Mouse (Mus musculus): ENCODE results near the gene Slc25a15. TPM values are rescaled to one million over a fixed set of nuclear protein-coding genes. Genes with fewer than 3 reads are reported as not detected.
A peak's percentile ranks its signal among the peaks of the same experiment; 100 is the strongest.

Gene Slc25a15
- 7.1 and 7.2 TPM in 2 replicates for polyA plus RNA-seq (2015; fragmentation: Nextera tagmentation; extraction: Ambion mirVana)

DNA sequence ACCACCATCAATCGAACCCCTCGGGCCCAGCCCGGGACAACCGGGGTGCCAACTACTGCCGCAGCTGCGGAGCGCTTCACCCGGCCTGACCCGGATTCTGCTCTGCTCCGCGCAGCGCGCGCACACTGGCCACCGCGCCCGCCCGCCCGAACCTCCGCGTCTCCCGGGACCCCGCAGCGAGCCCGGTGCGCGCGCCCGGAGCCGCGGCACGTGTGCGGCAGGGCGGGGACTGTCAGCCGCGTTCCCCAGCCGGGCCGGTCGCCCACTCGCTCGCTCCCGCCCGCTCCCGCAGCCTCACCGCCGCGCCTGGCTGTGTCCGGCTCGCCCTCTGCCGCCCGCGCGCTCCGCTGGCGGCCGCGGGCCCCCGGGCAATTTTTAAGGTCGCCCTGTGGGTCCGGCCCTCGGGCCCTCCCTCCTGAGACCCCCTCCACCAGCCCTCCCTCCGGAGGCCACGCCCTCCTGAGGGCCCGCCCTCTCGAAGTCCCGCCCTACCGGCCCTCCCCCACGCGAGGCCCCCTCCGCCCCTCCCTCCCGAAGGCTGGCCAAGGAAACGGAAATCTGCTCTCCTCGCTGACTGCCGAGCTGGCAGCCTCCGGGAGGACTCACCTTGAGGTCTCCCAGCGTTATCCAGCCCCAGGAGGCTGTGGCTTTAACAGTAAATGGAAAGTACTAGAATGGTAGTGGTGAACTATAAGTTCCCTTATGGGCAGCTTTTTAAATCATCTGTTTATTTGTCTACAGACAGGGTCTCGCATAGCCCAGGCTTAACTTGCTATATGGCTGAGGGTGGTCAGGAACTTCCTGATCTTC is at the start of gene Slc25a15:
Gene Slc25a15, minus strand, starts transcription at position 456 of the 810 bp plus-strand sequence.
- under 1% methylated on average over 51 of the region's 77 CpGs for WGBS
- peak within 1 kb of the TSS; percentile 88 for H3K27ac ChIP-seq (ENCODE audit: low read length)
- peak within 1 kb of the TSS; percentile 76 for H3K4me3 ChIP-seq (ENCODE audit: low read depth, low read length)
- H3K4me1 ChIP-seq (ENCODE audit: control insufficient read depth, insufficient read depth, low read length): peaks cover 8% of the 10 kb centered on the region
- ATAC-seq: peak; percentile 94
- peak within 1 kb of the TSS; percentile 85 for H3K4me2 ChIP-seq (ENCODE audit: low read length)
- no peaks in the 10 kb centered on the region for H3K9me3 ChIP-seq (replicated peaks; ENCODE audit: control insufficient read depth, low read length, poor library complexity, severe bottlenecking)
- H3K27me3 ChIP-seq (ENCODE audit: control insufficient read depth, insufficient read depth, low read depth, low read length): no peaks in the 10 kb centered on the region
- H3K36me3 ChIP-seq (ENCODE audit: control insufficient read depth, insufficient read depth, low read length): 0 out of 2 replicates have a peak, but pooled peaks cover 2% of the 10 kb centered on the region
- H3K9ac ChIP-seq (ENCODE audit: low read depth, low read length): peak within 1 kb of the TSS; percentile 83

DNA sequence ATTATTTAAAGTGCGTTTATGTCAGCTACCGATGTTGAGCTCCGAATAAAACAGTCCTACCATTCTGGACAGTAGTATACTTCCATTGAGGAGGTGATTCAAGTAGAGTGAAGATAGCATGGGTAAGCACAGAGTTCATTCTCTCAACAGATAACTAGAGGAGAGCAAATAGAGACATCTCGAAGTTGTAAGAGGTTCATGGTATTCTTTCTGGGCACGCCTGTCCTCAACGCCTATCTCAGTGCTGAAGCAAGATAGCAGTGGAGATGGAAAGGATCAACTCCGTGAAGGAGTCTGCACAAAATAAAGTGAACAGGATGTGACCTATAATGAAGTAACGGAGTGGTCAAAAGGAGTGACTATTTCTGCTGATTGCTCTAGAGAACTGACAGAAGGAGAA is 13.6 kb upstream of the Slc25a15 start:
- Histone ChIP-seq H3K9me3 (replicated peaks; ENCODE audit: control insufficient read depth, low read length, poor library complexity, severe bottlenecking) (no peaks in the 10 kb centered on the region), H3K4me3 (ENCODE audit: low read depth, low read length) (peak overlapping the region; percentile 80), H3K4me2 (ENCODE audit: low read length) (peak overlapping the region; percentile 80), H3K27ac (ENCODE audit: low read length) (peak overlapping the region; percentile 9; the same call in 1 of the 2 replicates), H3K27me3 (ENCODE audit: control insufficient read depth, insufficient read depth, low read depth, low read length) (no peaks in the 10 kb centered on the region), H3K9ac (ENCODE audit: low read depth, low read length) (peak overlapping the region; percentile 81), H3K4me1 (ENCODE audit: control insufficient read depth, insufficient read depth, low read length) (peaks cover 21% of the 10 kb centered on the region), H3K36me3 (ENCODE audit: control insufficient read depth, insufficient read depth, low read length) (peaks cover 2% of the 10 kb centered on the region; the same call in 1 of the 2 replicates)
- no peak for ATAC-seq
- WGBS: 27% methylated on average over 8 of the region's 8 CpGs

DNA sequence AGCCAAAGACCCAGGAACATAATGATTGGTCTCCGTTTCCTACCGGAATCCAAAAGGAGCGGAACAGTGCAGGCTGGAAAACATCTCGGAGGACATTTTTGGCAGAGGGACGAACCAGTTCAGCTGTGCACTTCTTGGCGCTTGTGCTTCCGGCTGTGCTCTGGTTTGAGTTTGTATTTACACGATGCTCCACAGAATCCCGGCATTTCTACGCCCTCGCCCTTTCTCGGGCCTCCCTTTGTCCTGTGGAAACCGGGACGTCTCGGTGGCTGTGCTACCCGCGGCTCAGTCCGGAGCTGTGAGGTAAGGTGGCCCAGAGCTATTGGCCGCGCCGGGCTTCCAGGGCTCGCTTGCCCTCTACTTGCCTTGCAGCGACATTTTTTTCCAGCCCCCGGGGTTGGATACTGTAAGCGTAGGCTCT is 12.9 kb upstream of the Slc25a15 start, which contains the start of gene Mrps31:
Gene Mrps31, plus strand, starts transcription at position 80 of the 421 bp plus-strand sequence.
- Histone ChIP-seq H3K9me3 (replicated peaks; ENCODE audit: control insufficient read depth, low read length, poor library complexity, severe bottlenecking) (no peaks in the 10 kb centered on the region), H3K4me2 (ENCODE audit: low read length) (peak within 1 kb of the TSS; percentile 80), H3K27ac (ENCODE audit: low read length) (peak within 1 kb of the TSS; percentile 83), H3K4me3 (ENCODE audit: low read depth, low read length) (peak within 1 kb of the TSS; percentile 80), H3K36me3 (ENCODE audit: control insufficient read depth, insufficient read depth, low read length) (peaks cover under 1% of the 10 kb centered on the region; the same call in 1 of the 2 replicates), H3K4me1 (ENCODE audit: control insufficient read depth, insufficient read depth, low read length) (peaks cover 21% of the 10 kb centered on the region), H3K9ac (ENCODE audit: low read depth, low read length) (peak within 1 kb of the TSS; percentile 81), H3K27me3 (ENCODE audit: control insufficient read depth, insufficient read depth, low read depth, low read length) (no peaks in the 10 kb centered on the region)
- ATAC-seq: peak; percentile 95
- WGBS: under 1% methylated on average over 25 of the region's 25 CpGs

DNA sequence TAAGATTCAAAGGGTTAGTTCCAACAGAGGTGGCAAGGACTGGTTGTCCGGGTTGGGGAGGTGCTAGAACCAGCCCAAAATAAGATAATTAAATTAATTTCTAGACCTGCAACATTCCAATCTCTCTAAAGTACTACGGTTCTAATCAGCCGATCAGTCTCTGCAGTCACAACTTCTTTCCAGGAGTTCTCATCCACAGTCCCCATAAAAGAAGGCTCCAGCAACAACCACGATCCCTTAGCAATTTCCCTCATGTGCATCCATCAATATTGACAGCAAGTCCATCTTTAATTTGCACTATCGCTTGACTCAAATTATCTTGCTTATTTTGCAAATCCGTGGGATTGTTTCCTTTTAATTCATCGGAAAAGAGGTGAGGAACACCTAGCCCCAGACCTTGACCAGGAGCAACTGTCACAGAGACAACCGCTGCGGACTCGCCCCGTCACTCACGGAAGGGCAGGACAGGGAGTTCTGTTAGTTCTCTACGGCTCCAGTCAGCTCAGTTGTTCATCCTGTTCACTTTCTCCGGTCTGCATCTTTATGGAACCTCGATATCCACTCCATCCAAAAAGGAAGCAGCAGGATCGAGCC is 12.4 kb upstream of the Slc25a15 start:
- Histone ChIP-seq H3K4me3 (ENCODE audit: low read depth, low read length) (peak overlapping the region; percentile 80), H3K27ac (ENCODE audit: low read length) (peak overlapping the region; percentile 66), H3K9ac (ENCODE audit: low read depth, low read length) (peak overlapping the region; percentile 81), H3K36me3 (ENCODE audit: control insufficient read depth, insufficient read depth, low read length) (no peaks in the 10 kb centered on the region; the same call in 1 of the 2 replicates), H3K27me3 (ENCODE audit: control insufficient read depth, insufficient read depth, low read depth, low read length) (no peaks in the 10 kb centered on the region), H3K9me3 (replicated peaks; ENCODE audit: control insufficient read depth, low read length, poor library complexity, severe bottlenecking) (no peaks in the 10 kb centered on the region), H3K4me1 (ENCODE audit: control insufficient read depth, insufficient read depth, low read length) (peaks cover 21% of the 10 kb centered on the region), H3K4me2 (ENCODE audit: low read length) (peak overlapping the region; percentile 76)
- ATAC-seq: peak; percentile 46
- 17% methylated on average over 16 of the region's 16 CpGs for WGBS

DNA sequence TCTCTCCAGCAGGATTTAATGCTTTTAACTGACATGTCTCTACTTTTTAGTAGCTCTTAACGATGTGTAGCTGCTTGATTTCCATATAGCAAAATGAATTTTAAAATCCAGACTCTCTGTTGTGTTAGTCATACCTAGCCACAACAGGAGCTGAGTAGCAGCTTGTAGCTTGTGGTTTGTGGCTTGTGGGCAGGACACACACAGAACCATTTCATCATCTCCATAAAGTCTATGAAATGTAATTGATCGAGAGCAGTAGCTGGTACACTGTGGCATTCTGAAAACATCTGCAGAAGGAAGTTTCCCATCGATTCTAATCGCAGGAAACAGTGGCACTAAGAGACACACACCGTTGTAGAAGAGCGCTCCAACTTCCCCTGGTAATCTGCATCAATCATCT is 7.3 kb upstream of the Slc25a15 start:
- H3K36me3 ChIP-seq (ENCODE audit: control insufficient read depth, insufficient read depth, low read length): no peaks in the 10 kb centered on the region
- 74% methylated on average over 6 of the region's 6 CpGs for WGBS

DNA sequence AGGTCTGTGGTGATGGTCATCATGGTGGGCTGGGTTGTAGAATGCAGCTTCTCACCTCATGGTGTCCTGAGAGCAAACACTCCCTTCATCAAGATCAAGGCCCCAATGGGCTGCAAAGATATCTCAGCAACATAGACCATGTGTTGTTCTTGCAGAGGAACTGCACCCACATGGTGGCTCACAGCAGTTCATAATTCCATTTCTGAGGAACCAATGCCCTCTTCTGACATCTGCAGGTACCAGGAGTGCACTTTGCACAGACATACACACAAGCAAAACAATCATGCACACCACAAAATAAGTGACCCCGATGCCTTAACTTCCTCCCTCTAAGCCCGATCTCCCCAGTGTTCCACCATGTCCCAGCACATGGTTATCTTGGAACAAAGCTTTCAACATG is 4.8 kb upstream of the Slc25a15 start:
- Histone ChIP-seq H3K4me2 (ENCODE audit: low read length) (no peak overlapping the region), H3K4me3 (ENCODE audit: low read depth, low read length) (no peak overlapping the region), H3K36me3 (ENCODE audit: control insufficient read depth, insufficient read depth, low read length) (no peaks in the 10 kb centered on the region), H3K27ac (ENCODE audit: low read length) (no peak overlapping the region), H3K4me1 (ENCODE audit: control insufficient read depth, insufficient read depth, low read length) (peaks cover 2% of the 10 kb centered on the region; the same call in 1 of the 2 replicates), H3K9me3 (replicated peaks; ENCODE audit: control insufficient read depth, low read length, poor library complexity, severe bottlenecking) (no peaks in the 10 kb centered on the region), H3K27me3 (ENCODE audit: control insufficient read depth, insufficient read depth, low read depth, low read length) (no peaks in the 10 kb centered on the region), H3K9ac (ENCODE audit: low read depth, low read length) (no peak overlapping the region)
- 87% methylated on average over 2 of the region's 2 CpGs for WGBS
- no peak for ATAC-seq

More for the DNA sequence above, 7.3 kb upstream of the Slc25a15 start:
- no peak overlapping the region for H3K27ac ChIP-seq (ENCODE audit: low read length)
- peaks cover 3% of the 10 kb centered on the region for H3K4me1 ChIP-seq (ENCODE audit: control insufficient read depth, insufficient read depth, low read length)
- H3K4me2 ChIP-seq (ENCODE audit: low read length): no peak overlapping the region
- H3K4me3 ChIP-seq (ENCODE audit: low read depth, low read length): no peak overlapping the region
- no peak for ATAC-seq
- H3K9ac ChIP-seq (ENCODE audit: low read depth, low read length): no peak overlapping the region
- H3K27me3 ChIP-seq (ENCODE audit: control insufficient read depth, insufficient read depth, low read depth, low read length): no peaks in the 10 kb centered on the region
- no peaks in the 10 kb centered on the region for H3K9me3 ChIP-seq (replicated peaks; ENCODE audit: control insufficient read depth, low read length, poor library complexity, severe bottlenecking)

DNA sequence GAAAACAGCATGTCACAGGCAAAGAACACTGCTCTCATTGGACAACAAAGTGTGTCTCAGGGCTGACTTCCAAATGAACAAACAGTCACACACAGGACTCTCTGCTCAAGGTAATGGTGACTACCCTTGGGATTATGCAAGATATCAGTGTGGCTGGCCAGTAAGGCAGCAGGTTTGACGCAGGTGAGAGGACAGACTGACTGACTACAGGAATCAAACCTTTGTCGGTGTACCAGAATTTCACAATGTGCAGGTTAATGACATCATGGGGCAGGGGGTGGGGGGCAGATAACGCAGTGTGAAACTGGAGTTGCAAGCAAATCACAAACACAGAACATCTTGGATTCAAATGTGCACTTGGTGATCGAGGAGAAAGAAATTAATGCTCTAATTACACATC is 2.2 kb upstream of the Slc25a15 start:
- Histone ChIP-seq H3K4me2 (ENCODE audit: low read length) (no peak overlapping the region), H3K4me3 (ENCODE audit: low read depth, low read length) (no peak overlapping the region), H3K4me1 (ENCODE audit: control insufficient read depth, insufficient read depth, low read length) (peaks cover 8% of the 10 kb centered on the region), H3K27me3 (ENCODE audit: control insufficient read depth, insufficient read depth, low read depth, low read length) (no peaks in the 10 kb centered on the region), H3K9me3 (replicated peaks; ENCODE audit: control insufficient read depth, low read length, poor library complexity, severe bottlenecking) (no peaks in the 10 kb centered on the region), H3K36me3 (ENCODE audit: control insufficient read depth, insufficient read depth, low read length) (no peaks in the 10 kb centered on the region), H3K9ac (ENCODE audit: low read depth, low read length) (no peak overlapping the region), H3K27ac (ENCODE audit: low read length) (no peak overlapping the region)
- WGBS: 87% methylated on average over 4 of the region's 4 CpGs
- no peak for ATAC-seq

DNA sequence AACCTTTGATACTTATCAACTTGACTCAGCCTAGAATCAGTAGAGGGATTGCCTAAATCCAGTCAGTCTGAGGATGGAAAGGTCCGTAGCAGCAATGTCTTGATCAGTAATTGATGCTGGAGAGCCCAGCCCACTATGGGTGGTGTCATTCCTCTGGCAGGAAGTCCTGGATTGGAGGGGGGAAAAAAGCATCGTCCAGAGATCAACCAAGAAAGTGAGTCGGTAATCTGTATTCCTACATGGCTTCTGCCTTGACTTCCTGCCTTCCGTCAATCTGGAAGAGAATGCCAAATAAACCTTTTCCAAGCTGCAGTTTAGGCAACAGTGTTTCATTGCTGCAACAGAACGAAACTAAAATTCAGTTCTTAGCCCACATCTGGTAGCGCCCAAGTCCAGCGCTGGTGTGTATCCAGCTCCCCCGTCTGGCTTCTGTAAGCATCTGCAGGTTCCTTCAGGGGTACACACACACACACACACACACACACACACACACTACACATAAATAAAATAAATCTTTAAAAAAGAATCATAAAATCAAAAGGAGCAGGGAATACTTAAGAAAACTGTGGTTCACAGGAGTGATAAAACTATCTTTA is 986 bp upstream of the Slc25a15 start:
- H3K4me1 ChIP-seq (ENCODE audit: control insufficient read depth, insufficient read depth, low read length): peaks cover 8% of the 10 kb centered on the region
- peak overlapping the region; percentile 76; the same call in 1 of the 2 replicates for H3K4me3 ChIP-seq (ENCODE audit: low read depth, low read length)
- peak overlapping the region; percentile 85 for H3K4me2 ChIP-seq (ENCODE audit: low read length)
- H3K9ac ChIP-seq (ENCODE audit: low read depth, low read length): peak overlapping the region; percentile 83; the same call in 1 of the 2 replicates
- H3K9me3 ChIP-seq (replicated peaks; ENCODE audit: control insufficient read depth, low read length, poor library complexity, severe bottlenecking): no peaks in the 10 kb centered on the region
- H3K27ac ChIP-seq (ENCODE audit: low read length): no peak overlapping the region
- H3K36me3 ChIP-seq (ENCODE audit: control insufficient read depth, insufficient read depth, low read length): 0 out of 2 replicates have a peak, but pooled peaks cover 1% of the 10 kb centered on the region
- WGBS: 86% methylated on average over 8 of the region's 8 CpGs
- no peak for ATAC-seq
- H3K27me3 ChIP-seq (ENCODE audit: control insufficient read depth, insufficient read depth, low read depth, low read length): no peaks in the 10 kb centered on the region

Data from midbrain, embryonic 16.5 days (tissue).